Mouse (Mus musculus): ENCODE measurements around the gene Sys1.

Sys1 gene

DNA sequence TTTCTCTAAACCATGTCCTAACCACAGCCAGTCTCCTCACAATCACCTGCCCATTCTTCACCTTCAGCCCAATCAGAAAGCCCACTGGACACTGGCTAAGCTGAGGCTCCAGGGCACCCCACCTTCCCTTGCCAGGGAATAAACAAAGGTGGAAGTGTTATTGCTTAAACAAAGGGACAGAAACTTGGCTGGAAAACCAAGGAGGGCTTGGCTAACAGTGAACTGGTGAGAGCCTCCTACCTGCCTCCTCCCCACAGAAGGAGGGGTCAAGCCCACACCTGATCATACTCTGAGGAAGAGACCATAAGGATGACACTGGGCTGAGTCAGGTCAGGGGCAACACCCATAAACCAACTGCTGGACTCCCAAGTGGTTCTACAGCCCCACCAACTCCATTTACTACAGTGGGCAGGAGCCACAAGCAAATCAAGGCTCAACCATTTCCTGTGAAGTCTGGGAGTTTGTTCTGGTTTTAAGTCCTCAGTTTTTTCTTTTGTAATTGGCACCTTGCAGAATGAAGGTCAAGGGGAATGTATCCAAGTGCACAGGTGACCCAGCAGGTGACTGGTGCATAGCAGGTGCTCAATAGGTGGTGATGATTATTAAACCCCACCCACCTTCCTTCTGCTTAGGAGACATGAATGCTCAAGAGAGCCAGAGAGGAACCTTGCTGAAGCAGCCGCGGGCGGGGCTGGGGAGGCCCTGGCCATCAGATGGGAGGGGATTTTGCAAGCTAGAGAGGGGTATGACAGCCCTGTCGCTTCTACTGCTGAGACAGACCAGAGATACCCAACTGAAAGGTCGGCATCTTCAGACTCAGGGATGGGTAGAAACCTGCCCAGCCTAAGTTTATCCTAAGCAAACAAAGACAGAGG is 21.3 kb upstream of the Sys1 start:
- no peak for DNase-seq

DNA sequence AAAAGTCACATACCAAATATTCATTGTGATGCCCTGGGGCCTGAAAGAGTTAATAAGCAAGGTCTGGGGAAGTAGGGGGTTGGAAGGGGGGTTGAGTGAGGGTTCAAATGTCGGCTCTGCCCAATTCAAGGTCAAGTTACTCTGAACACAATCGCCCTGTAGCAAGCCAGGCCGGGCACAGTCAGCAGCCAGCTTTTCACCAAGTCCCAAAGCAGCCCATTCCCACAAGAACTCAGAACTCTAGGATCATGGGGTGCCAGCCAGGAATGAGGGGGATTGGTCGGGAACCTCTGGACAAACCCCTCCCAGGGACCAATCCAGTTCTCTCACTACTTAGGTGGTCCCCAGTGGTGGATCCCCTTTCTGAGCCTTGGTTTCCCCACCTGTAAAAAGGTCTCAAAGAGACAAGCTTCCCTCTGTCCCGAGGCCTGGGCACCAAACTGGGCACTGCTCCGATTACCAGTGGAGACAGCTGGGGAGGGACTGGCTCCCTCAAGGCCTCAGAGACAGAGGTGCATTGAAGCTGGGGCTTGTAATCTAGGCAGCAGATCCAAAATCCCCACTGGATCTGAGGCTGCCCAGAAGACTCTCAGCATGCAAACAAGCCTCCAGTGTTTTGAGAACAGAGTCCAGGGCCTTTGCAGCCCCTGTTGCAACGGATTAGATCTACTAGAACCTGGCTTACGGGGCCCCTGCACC is 20.4 kb upstream of the Sys1 start:
- no peak for DNase-seq

GRCm38 (mm10) chr2:164436961-164437360 is 19.8 kb upstream of the Sys1 start:
- no peak for DNase-seq

- DNase-seq = no peak
Observed at GRCm38 (mm10) chr2:164437710-164438109, 19.1 kb upstream of the Sys1 start.

- DNase-seq = no peak
Observed at GRCm38 (mm10) chr2:164438257-164438656, 18.5 kb upstream of the Sys1 start.

- no peak for DNase-seq
Observed at GRCm38 (mm10) chr2:164439001-164439421, 17.8 kb upstream of the Sys1 start.

GRCm38 (mm10) chr2:164440314-164440713 is 16.4 kb upstream of the Sys1 start:
- no peak for DNase-seq

DNA sequence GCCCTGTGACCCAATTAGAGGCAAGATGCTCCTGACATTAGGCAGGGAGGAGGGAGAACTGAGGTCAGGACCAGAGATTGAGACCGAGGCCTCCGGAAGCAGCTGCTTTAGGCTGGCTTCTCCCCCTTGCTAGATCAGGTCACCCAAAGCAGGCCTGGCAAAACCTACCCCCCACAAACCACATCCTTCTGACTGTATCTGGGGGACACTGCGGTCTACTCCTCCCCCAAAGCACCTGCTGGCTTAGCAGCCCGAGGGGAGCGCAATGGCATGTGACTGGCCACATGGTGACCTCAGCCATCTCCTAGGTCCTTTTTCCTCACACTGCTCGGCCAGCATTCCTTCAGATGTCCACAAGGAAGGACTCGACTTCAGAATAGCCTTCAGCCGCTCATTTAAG is 15.6 kb upstream of the Sys1 start:
- peak; percentile 68 for DNase-seq

- no peak for DNase-seq
Observed at GRCm38 (mm10) chr2:164441731-164442130, 15.0 kb upstream of the Sys1 start.

DNA sequence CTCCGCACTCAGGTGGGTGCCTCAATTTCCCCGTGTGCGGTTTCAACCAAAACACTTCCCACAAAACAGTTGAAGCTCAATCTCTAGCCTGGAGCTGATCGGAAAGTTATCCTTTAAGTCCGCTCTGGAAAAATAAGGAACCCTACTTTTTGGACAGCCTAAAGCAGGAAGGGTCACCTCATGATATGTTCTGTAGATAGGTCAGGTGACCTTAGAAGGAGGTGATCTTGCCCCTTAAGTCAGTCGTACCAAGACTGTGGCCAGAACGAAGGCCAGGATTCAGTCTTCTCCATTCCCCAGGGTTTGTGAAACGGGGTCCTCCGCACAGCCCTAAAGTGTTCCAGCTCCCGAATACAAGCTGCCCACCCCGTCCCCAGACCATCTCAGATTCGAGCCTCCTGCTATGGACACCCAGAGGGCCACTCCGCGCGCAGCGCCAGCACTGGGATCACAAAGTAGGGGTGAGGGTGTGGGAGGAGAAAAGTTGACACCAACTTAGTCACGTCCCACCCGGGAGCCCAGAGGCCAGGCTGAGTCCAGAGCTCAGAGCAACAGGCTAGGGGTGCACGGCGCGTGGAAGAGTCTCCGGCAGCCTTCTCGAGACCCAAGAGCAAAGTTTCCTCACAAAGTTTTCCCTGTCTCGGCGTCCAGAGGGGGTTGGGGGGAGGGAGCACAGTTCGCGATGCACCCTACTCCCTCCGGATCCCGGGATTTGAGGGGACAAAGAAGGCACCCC is 14.3 kb upstream of the Sys1 start:
- no peak for DNase-seq

DNA sequence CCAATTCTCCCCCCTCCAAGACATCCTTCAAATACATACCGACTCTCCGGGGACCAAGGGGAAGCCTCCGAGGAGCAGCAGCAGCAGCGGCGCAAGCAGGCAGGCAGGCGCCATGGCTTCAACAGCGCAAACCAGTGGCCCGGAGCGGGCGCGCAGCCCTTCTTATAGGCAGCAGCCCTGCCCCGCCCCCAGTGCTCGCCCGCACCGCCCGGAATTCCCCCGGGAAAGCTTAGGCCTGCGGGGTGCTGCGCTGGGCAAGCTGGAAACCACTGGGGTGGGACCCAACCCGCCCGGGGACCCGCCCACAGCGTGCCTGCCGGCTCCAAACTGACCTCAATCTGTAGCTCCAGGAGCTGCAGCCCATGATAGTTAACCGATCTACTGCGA is 13.7 kb upstream of the Sys1 start:
- DNase-seq = peak; percentile 60

GRCm38 (mm10) chr2:164443460-164444000 is 13.2 kb upstream of the Sys1 start, which contains the start of gene Sdc4:
Sdc4 (minus strand) TSS chr2:164443887.
- DNase-seq = no peak

- no peak for DNase-seq
Observed at GRCm38 (mm10) chr2:164444701-164445100, 12.1 kb upstream of the Sys1 start.

GRCm38 (mm10) chr2:164445399-164446085 is 11.2 kb upstream of the Sys1 start:
- DNase-seq = no peak

DNA sequence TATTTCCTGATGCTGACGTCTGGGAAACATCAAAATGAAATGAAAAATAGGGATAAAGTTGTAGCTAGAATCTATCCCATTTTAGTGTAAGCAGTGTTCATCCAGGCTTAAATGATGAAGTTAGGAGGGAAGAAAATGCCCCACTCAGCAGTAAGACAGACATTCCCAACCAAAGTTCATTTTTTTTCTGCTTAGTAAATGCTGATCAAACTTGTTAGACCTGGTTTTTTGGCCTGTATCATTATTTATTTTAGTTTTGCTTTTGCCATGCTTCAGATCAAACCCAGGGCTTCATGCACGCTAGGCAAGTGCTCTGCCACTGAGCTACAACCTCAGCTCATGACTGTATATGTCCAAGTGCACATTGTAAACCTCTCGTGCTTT is 10.7 kb upstream of the Sys1 start:
- no peak for DNase-seq

DNA sequence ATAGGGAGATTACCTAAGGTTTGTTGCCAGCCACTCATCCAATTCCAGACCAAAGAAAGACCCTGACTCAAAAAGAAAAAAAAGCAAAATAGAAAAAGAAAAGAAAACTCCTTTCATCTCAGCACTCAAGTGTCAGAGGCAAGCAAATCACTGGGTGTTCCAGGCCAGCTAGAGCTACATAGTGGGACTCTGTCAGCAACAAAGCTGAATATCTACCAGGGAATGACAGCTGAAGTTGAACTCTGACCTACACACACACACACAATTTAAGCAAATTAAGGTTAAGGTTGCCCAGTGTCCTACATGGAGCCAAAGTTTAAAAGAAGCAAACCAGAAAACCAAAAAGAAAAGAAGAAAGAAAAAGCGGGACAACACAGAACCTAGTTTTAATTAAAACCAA is 8.6 kb upstream of the Sys1 start:
- DNase-seq = no peak

DNA sequence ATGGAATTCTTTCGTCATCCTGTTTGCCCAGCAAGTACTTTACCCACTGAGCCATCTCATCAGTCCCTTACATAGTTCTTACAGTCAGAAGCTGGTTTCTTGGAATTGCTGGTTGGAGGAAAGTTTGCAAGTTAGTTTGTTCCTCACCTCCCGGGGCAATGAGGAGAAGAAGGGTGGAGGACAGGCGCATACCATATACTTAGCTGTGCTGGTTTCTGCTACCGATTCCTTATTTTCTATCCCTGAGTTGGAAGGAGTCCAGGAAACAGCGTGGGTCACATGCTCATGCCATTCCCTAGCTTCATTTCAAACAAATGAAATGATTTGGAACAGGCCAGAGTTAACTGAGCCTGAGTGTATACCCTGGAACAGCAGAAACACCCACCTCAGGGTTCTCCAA is 7.8 kb upstream of the Sys1 start:
- no peak for DNase-seq

- no peak for DNase-seq
Observed at GRCm38 (mm10) chr2:164449341-164450042, 7.3 kb upstream of the Sys1 start.

DNA sequence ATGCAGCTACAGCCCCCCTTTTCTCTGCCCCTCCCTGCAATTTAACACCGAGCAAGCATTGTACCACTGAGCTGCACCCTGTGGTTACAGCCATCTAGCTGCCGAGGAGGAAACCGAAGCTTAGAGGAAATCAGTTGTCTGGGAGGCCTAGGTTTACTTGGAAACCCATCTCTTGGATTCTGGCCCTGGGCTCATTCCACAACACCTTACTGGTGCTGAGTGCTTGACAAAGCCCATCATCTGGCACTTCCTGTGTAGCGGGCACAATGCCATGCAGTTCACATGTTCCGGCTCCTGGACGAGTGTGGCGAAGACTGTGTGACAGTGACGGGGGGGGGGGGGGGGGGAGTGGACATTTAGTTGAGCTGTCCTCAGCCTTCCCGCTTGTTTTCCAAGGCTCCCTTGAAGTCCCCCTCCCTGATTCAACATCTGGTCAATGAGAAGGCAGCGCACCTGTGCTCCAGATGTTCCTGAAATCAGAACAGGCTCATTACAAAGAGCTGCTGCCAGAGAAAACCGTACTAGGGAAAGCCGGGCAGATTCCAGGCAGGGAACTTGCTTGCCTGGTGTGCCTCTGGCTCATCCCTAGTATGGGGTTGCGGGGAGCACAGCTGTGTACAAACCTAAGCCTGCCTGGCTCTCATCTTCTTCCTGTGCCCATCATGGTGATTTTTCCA is 4.6 kb upstream of the Sys1 start:
- DNase-seq = no peak

DNA sequence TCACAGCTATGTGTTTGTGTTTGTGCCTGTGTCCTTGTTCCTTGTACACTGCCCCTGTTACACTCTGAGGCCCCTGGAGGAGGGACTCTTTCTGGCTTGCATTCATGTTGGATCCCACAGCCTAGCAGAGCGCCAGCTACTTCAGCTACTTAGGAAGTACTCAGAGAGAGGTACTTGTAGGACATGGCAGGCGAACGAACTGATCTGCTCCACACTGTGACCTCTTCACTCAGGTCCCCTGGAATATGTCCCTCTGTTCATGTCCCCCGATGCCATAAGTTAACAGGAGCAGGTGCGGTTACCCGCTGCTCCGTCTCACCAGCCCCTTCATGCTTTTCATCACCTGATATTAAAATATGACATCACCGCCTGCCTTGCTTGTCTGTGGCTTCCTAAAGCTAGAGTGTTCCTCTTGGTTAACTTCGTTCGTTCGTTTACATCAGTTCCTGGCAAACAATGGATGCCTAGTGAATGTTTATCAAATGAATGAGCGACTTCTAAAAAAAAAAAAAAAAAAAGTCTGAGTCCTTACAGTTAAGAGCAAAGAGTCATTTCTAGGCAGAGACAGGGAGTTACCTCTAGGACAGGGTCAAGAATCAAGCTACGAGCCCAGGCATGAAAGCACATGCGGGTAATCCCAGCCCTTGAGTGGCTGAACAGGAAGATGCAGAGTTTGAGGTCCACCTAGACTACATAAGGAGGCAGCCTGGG is 3.6 kb upstream of the Sys1 start:
- no peak for DNase-seq
